Mouse (Mus musculus) c-Kit-positive CD71-positive TER-119-positive erythroid progenitor cells, embryonic 14.5 days (primary cell): Measurements from ENCODE around the gene Psmd12.
A peak's percentile ranks its signal among the peaks of the same experiment; 100 is the strongest.

Experiments used
- DNase-seq: peaks from one replicate; pipeline ENCODE4 v3.0.0-alpha.2; 2013; ENCODE audit warnings: low spot score

Psmd12 gene

GRCm38 (mm10) chr11:107479053-107479861 is at the start of gene Psmd12:
TSS of gene Psmd12 (plus strand) at chr11:107479484.
- peak; percentile 97 for DNase-seq

GRCm38 (mm10) chr11:107431197-107431965 is 47.9 kb upstream of the Psmd12 start:
- no peak for DNase-seq

GRCm38 (mm10) chr11:107435776-107436449 is 43.4 kb upstream of the Psmd12 start:
- DNase-seq, result no peak

GRCm38 (mm10) chr11:107437723-107438122 is 41.6 kb upstream of the Psmd12 start:
- DNase-seq, result no peak

- no peak for DNase-seq
These were observed 41.1 kb upstream of the Psmd12 start for GRCm38 (mm10) chr11:107438140-107438539.

- DNase-seq, result no peak
These were observed 38.2 kb upstream of the Psmd12 start for GRCm38 (mm10) chr11:107441050-107441449.

GRCm38 (mm10) chr11:107443121-107444095 is 35.9 kb upstream of the Psmd12 start:
- DNase-seq, result no peak

GRCm38 (mm10) chr11:107445683-107446082 is 33.6 kb upstream of the Psmd12 start:
- DNase-seq, result no peak

GRCm38 (mm10) chr11:107446650-107447049 is 32.6 kb upstream of the Psmd12 start:
- no peak for DNase-seq

GRCm38 (mm10) chr11:107447349-107447748 is 31.9 kb upstream of the Psmd12 start:
- DNase-seq, result peak; percentile 76

GRCm38 (mm10) chr11:107447915-107448314 is 31.4 kb upstream of the Psmd12 start:
- no peak for DNase-seq

- peak; percentile 70 for DNase-seq
These were observed 29.9 kb upstream of the Psmd12 start for GRCm38 (mm10) chr11:107449169-107449910.

GRCm38 (mm10) chr11:107450097-107450496 is 29.2 kb upstream of the Psmd12 start:
- no peak for DNase-seq

- peak; percentile 79 for DNase-seq
These were observed 28.2 kb upstream of the Psmd12 start for GRCm38 (mm10) chr11:107451106-107451505.

- no peak for DNase-seq
These were observed 27.2 kb upstream of the Psmd12 start for GRCm38 (mm10) chr11:107452053-107452452.

- no peak for DNase-seq
These were observed 24.5 kb upstream of the Psmd12 start for GRCm38 (mm10) chr11:107454546-107455462.

- no peak for DNase-seq
These were observed 22.0 kb upstream of the Psmd12 start for GRCm38 (mm10) chr11:107457282-107457681.

- no peak for DNase-seq
These were observed 21.0 kb upstream of the Psmd12 start for GRCm38 (mm10) chr11:107458286-107458685.

- DNase-seq, result no peak
These were observed 20.3 kb upstream of the Psmd12 start for GRCm38 (mm10) chr11:107458986-107459385.

GRCm38 (mm10) chr11:107459828-107460227 is 19.5 kb upstream of the Psmd12 start:
- DNase-seq, result no peak
